Mouse (Mus musculus) kidney, postnatal 4 days (tissue): ENCODE results near the gene Gm21721.
"Not testable (repeated sequence)": the region's sequence is repeated elsewhere in the genome, so short reads cannot be mapped to it uniquely, and the experiment has no call there.

Experiments used
- DNase-seq, 2 experiments: peaks; one replicate each; pipeline ENCODE4 v3.0.0; 2021; ENCODE audit warnings: mixed read lengths in 2 of 2

Gm21721 gene

DNA sequence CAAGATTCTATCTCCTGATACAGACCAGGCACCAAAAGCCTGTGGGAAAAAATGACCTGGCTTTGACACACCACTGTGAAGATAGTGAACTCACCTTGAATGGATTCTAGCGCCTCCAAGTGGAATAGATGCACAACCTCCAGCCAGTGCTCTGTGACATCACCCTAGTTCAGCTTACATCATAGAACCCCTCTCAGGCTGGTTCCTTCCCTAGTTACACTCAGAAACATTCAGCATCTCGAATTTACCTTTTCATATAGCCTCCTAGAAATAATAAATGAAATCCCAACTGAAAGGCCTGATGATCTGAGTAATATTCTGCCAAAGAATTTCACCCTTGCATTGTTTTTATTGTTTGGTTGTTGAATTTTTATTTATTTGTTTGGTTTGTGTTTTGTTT is at the start of gene Gm21721:
Gene Gm21721, minus strand, starts transcription at position 101 of the 400 bp plus-strand sequence.
- not testable (repeated sequence) for DNase-seq
